Mouse (Mus musculus) spleen, postnatal 36 days (tissue): ENCODE measurements around the gene Dpp4.

Experiments
- DNase-seq, 2 experiments: peaks; one replicate each; pipeline ENCODE4 v3.0.0; 2022; ENCODE audit warnings: low spot score in 2 of 2, mixed read lengths in 1 of 2

The Dpp4 gene

DNA sequence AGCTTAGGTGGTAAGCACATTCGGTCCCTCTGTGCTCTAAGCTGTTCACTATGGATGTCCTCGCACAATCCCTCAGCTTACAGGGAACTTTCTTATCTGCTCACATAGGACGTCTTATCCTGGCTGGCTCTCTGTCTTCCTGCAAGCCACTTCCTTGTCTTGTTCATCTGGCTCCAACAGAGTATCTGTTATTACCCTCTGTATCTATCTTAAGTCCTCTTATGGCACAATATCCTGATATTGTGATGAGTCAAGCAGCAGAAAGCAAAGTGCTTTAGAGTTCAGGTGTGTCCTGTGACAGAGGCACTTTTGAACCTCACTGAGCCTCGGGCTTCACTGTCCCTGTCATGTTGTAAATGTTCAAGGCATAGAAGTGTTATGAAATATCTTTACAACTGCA lies 48.4 kb downstream of the Dpp4 start:
- DNase-seq = no peak

DNA sequence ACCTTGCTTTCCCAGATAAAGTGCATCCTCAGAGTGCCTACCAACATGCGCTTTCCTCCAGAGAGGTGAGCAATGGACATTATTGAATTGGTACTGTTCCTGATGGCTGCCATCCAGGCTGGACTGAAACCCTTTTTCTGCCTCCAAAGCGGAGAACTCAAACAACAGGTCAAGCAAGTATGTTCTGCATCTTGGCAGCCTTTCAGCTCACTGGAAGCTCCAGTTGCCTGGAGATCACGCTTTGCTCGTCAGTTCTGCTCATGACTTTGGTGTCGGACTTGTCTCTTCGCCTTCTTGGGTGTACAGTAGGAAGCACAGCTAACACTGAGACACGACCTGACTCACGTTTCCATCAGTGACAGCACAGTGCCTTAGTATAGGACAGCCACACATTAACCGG lies 49.8 kb downstream of the Dpp4 start:
- DNase-seq = no peak

- DNase-seq = no peak
These were observed 50.5 kb downstream of the Dpp4 start for GRCm38 (mm10) chr2:62361514-62361913.

- no peak for DNase-seq
These were observed 51.2 kb downstream of the Dpp4 start for GRCm38 (mm10) chr2:62360872-62361271.

DNA sequence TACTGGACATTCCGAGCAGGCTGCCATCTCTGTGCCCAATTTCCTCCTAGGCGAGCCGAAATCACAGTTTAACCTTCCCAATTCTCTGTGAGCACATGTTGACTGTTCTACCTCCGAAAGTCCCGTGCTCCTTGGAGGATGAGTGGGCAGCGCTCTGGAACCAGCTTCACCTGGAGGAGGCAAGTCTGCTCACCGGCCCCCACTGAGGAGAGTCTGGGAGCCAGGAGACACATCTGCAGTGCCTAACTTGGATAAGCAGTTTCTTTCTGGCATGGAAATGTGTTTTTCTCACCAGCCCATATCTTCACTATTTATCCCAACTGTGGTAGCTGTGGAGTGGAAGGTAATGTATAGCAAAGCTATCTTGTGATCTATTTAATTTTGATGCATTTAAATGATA lies 54.8 kb downstream of the Dpp4 start:
- no peak for DNase-seq

- DNase-seq = no peak
These were observed 55.4 kb downstream of the Dpp4 start for GRCm38 (mm10) chr2:62356606-62357005.

DNA sequence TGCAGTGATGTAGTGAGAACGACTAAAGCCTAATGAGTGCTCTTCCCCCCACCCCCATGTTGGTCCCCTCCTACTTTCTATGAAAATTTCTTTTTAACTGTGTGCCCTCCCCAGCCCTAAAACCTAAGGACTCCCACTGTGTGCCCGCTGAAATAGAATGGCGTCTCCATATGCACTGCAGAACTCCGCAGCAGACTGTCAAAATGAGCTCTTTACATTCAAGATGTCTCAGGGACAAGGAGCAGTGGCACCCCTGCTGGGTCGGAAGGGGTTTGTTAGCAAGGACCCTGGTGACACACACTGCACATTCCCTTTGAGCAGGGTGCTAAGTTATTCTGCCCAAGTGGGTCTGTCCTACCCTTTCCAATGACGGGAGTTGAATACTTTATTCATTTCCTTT lies 56.3 kb downstream of the Dpp4 start:
- DNase-seq = no peak

GRCm38 (mm10) chr2:62352035-62352434 lies 60.0 kb downstream of the Dpp4 start:
- no peak for DNase-seq

DNA sequence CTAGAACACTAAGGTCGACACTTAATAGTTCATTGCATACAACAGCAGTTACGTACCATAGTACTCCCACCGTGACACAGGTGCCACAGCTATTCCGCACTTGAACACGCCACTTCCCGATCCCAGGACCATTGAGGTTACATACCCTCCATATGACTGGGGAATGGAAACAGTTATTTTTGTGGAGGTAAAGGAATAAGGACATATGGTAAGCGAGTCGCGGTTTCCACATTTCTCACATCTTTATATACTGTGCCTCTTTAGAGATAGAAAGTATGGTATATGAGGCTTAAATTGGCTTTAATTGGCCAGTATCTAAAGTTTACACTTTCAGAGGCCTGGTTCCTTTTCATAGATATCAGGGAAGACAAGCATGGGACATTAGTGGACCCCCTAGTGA lies 64.3 kb downstream of the Dpp4 start:
- no peak for DNase-seq

DNA sequence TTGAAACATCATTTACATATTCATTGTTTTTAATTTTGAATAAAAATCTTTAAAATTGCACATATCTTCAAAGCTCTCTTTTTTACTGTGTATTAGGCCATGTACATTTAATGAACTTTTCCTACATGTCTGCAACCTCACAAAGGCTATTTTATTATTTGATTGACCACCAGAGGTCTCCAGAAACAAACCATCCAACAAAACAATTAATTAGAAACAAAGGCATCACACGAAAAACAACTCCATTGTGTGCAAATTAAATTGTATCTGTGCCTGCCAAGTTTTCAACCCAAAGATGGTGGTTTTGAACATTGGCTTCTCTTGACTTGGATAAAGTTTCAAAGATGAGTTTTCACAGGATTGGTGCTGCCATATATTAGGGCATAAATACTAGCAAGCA lies 65.3 kb downstream of the Dpp4 start:
- no peak for DNase-seq

DNA sequence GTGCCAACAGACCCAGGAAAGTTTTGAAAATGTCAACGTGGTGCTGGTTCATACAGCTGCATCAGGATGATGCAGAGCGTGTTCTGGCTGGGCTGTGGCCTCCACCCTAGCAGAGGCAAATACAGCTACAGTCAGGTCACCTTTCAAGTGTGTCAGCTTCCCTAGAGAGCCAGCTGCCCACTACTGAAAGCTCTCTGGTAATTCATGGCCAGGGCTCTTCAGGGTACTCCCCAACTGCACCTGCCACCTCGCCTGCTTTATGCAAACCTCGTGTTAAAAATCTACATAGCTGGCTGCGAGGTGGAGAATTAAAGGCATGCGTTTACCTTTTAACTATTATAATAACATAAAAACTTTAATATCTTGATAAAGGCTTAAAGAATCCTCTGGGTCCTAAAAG lies 67.7 kb downstream of the Dpp4 start:
- no peak for DNase-seq

DNA sequence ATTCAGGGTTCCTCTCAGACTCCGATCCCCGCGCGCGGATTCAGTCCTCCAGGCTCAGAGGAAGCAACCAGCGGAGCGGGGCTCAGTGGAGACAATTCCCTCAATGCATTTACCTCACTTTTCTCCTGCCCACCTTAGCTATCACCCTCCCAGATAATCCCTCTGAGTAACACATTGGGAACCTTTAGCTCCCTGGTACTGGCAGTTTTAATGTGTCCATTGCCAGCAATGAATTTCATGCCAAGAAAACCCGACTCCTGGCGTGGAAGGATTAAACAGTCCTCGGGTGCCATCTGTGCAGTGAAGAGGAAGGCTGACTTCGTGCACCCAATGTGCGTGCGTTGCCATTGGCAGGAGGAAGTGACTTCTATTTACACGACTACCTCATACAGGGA lies 70.3 kb downstream of the Dpp4 start:
- DNase-seq = no peak

- no peak for DNase-seq
These were observed 70.8 kb downstream of the Dpp4 start for GRCm38 (mm10) chr2:62341061-62341733.

DNA sequence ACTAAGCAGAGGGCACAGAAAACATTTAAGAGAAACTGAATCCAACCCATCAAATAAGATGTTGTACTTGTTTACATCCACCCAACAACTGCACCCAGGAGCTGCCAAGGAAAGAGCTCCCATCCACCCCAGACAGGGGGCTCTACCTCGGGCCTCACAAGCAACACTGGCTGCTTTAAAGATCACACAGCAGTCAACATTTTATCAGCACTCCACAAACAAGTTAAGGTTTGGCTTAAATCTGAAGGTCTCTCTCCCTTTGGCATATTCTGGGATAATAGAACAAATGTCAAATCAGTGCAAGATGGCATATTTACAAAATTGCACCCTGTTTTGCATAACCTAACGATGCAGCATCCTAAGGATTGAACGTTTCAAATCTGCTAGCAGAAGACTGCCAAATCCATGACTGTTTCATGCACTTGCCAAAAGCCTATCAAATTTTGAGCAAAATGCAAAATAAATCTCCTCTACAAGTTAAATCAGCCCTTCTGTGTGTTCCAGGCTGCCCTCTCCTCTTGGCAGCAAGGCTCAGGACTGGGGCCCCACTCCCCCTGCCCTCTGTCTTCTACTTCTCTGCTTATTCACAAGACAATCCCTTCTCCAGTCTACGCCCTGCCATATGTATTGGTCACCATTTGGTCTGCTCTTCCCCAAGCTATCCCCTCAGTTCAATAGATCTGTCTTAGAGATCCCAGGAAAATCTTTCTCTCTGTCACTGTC lies 72.6 kb downstream of the Dpp4 start:
- no peak for DNase-seq

GRCm38 (mm10) chr2:62337086-62337485 lies 74.9 kb downstream of the Dpp4 start:
- no peak for DNase-seq

- DNase-seq = no peak
These were observed 77.4 kb downstream of the Dpp4 start for GRCm38 (mm10) chr2:62334397-62335243.

DNA sequence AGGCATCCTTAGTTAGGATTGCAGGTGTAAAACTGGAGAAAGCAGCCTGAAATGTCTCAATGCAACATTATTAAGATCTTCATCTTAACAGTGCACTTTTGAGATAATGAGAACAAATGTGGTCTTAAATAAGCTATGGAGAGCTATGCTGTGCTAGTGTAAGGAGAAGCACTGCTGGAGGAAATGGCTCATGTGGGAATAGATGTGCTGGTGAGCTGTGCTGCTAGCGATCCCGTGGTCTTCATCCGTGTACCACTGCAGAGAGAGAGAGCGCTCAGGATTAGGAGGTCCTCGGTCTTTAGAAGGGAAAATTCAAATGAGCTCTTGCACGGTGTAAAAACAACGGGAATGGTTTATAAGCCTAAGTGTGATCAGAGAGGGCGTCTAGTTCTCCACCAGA lies 79.6 kb downstream of the Dpp4 start:
- no peak for DNase-seq

DNA sequence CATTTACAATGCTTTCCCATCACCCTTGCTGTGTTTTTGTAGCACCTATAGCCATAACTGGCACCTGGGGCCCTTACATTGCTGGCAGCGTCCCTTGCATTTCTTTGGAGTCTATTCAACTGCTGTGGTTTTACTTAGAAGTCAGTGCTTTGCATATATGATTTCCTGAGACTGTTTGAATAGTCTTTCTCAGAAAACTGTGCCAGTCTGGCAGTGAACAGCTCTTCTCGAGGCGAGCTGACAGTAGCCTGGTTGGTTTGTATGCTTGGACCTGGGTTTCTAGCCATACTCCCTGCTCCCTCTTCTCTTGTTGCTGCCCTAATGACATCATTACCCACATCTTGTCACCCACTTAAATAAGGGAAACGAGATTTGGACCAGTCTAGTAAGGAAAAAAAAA lies 80.1 kb downstream of the Dpp4 start:
- DNase-seq = no peak

- DNase-seq = no peak
These were observed 86.6 kb downstream of the Dpp4 start for GRCm38 (mm10) chr2:62325388-62325787.

DNA sequence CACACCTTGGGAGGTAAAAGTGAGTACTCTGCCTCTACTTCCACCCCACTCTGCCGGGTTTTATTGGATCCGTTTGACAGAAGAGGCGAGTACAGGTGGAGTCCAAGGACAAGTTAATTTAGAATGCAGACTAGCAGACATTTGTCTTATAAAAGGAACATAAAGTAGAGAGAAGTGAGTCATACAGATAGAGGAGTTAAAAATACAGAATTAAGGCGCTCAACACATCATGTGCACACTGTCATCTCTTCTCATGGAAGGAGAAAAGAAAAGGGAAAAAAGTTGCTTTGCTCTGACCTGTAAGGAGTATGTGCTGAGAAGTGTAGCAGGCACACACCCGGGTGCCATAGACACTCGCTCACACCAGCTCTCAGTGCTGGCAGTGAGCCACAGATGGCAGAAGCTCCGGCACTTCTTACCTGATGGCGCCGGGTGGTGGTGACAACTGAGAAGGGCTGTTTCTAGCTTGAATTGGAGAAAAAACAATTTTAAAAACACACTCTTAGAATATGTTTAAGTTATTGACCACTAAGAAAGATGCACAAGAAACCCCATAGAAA lies 88.9 kb downstream of the Dpp4 start:
- DNase-seq = no peak

- no peak for DNase-seq
These were observed 92.5 kb downstream of the Dpp4 start for GRCm38 (mm10) chr2:62319489-62319888.

DNA sequence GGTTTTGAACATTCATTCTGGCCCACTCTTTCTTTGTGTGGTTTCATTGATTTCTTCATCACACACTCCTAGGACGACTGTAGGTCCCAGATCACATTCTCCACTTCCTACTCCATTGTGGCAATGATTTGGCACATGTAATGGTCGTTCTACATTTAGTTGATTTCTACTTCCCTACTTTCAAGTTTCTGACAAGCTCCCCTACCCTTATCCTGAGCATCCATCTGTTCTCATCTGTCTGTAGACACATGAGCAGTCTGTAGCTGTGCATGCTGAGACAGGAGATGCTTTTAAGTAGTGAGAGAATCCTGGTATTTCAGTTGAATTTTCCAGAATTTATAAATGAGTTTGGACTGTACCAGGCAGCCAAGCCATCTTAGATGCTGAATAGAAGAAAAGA lies 95.1 kb downstream of the Dpp4 start:
- no peak for DNase-seq
